Mouse (Mus musculus) gastrocnemius, postnatal 36 days (tissue): Measurements from ENCODE around the gene Gm13278. TPM values are rescaled to one million over a fixed set of nuclear protein-coding genes. Genes with fewer than 3 reads are reported as not detected.
"Not testable (repeated sequence)": the region's sequence is repeated elsewhere in the genome, so short reads cannot be mapped to it uniquely, and the experiment has no call there.

Source experiments
- DNase-seq, 2 experiments: peaks; one replicate each; pipeline ENCODE4 v3.0.0; 2022
- intact Hi-C: fragments of 180-260 bp; cut with DNase I; formaldehyde crosslinking; loops from one replicate; pipeline ENCODE4 v1.15.1; 2025
- long read RNA-seq, 2 experiments: library from polyadenylated mRNA; stranded (forward); transcript quantifications; one replicate each; pipeline ENCODE4 v2.0.0; 2021
- total RNA-seq, 2 experiments: library from RNA; stranded (reverse); gene quantifications; 2 replicates each; pipeline ENCODE4 v1.2.3; 2021

Gm13278 gene
- not detected for total RNA-seq
- long read RNA-seq, experiment 1, result 0 reads
- long read RNA-seq, experiment 2, result 0 reads

GRCm38 (mm10) chr4:88791250-88791649 is at the start of gene Gm13278:
Gm13278 (plus strand) TSS chr4:88791550.
- DNase-seq, intact Hi-C loops: not testable (repeated sequence)

- no peak for DNase-seq
- intact Hi-C loops, result no loop called here
Observed at GRCm38 (mm10) chr4:88742771-88743371, 48.5 kb upstream of the Gm13278 start.

- intact Hi-C loops, result no loop called here
- DNase-seq, result no peak
Observed at GRCm38 (mm10) chr4:88744207-88744606, 47.1 kb upstream of the Gm13278 start.

GRCm38 (mm10) chr4:88749926-88750325 is 41.4 kb upstream of the Gm13278 start:
- no peak for DNase-seq
- intact Hi-C loops, result no loop called here

GRCm38 (mm10) chr4:88754818-88755340 is 36.5 kb upstream of the Gm13278 start, which contains the start of gene Gm13271:
Gm13271 (plus strand) TSS chr4:88754868.
- DNase-seq, result peak; percentile 59 to 71
- intact Hi-C loops, result not testable (repeated sequence)

GRCm38 (mm10) chr4:88756581-88757513 is 34.5 kb upstream of the Gm13278 start:
- peak in 1 of 2 experiments; percentile 25 for DNase-seq
- intact Hi-C loops, result not testable (repeated sequence)

- intact Hi-C loops, result not testable (repeated sequence)
- DNase-seq, result peak; percentile 74 to 90
Observed at GRCm38 (mm10) chr4:88757628-88758031, 33.7 kb upstream of the Gm13278 start.

- DNase-seq, intact Hi-C loops: not testable (repeated sequence)
Observed at GRCm38 (mm10) chr4:88758751-88759150, 32.6 kb upstream of the Gm13278 start.

- not testable (repeated sequence) for DNase-seq
Observed at GRCm38 (mm10) chr4:88759610-88760268, 31.6 kb upstream of the Gm13278 start, which contains the start of gene Gm13283. Gm13283 (plus strand) TSS chr4:88760119.

GRCm38 (mm10) chr4:88760431-88760830 is 30.9 kb upstream of the Gm13278 start:
- intact Hi-C loops, result not testable (repeated sequence)

More at GRCm38 (mm10) chr4:88759610-88760268, 31.6 kb upstream of the Gm13278 start, which contains the start of gene Gm13283:
- intact Hi-C loops, result not testable (repeated sequence)

GRCm38 (mm10) chr4:88761776-88762175 is 29.6 kb upstream of the Gm13278 start:
- intact Hi-C loops, result not testable (repeated sequence)

More at GRCm38 (mm10) chr4:88760431-88760830, 30.9 kb upstream of the Gm13278 start:
- DNase-seq, result peak; percentile 65 to 71

GRCm38 (mm10) chr4:88762341-88762740 is 29.0 kb upstream of the Gm13278 start:
- DNase-seq, result not testable (repeated sequence)

More at GRCm38 (mm10) chr4:88761776-88762175, 29.6 kb upstream of the Gm13278 start:
- DNase-seq, result peak; percentile 55 to 68

GRCm38 (mm10) chr4:88763384-88764018 is 27.8 kb upstream of the Gm13278 start:
- peak; percentile 38 to 46 for DNase-seq
- intact Hi-C loops, result not testable (repeated sequence)

More at GRCm38 (mm10) chr4:88762341-88762740, 29.0 kb upstream of the Gm13278 start:
- intact Hi-C loops, result not testable (repeated sequence)

GRCm38 (mm10) chr4:88773534-88773933 is 17.8 kb upstream of the Gm13278 start, which contains the start of gene Gm13290:
Gm13290 (plus strand) TSS chr4:88773834.
- intact Hi-C loops, DNase-seq: not testable (repeated sequence)

- intact Hi-C loops, DNase-seq: not testable (repeated sequence)
Observed at GRCm38 (mm10) chr4:88776622-88777021, 14.7 kb upstream of the Gm13278 start, which contains the start of gene Gm13289. Gm13289 (plus strand) TSS chr4:88776922.

GRCm38 (mm10) chr4:88779550-88779949 is 11.8 kb upstream of the Gm13278 start, which contains the start of gene Gm13272:
Gm13272 (plus strand) TSS chr4:88779850.
- DNase-seq, intact Hi-C loops: not testable (repeated sequence)

GRCm38 (mm10) chr4:88780320-88780719 is 11.0 kb upstream of the Gm13278 start:
- DNase-seq, intact Hi-C loops: not testable (repeated sequence)

- intact Hi-C loops, DNase-seq: not testable (repeated sequence)
Observed at GRCm38 (mm10) chr4:88781831-88782230, 9.5 kb upstream of the Gm13278 start, which contains the start of gene Ifnz. Ifnz (plus strand) TSS chr4:88782131.

GRCm38 (mm10) chr4:88782335-88782734 is 9.0 kb upstream of the Gm13278 start:
- DNase-seq, intact Hi-C loops: not testable (repeated sequence)
